Mouse (Mus musculus): ENCODE data around the gene Snrnp70. TPM values are rescaled to one million over a fixed set of nuclear protein-coding genes. Genes with fewer than 3 reads are reported as not detected.

Snrnp70 gene
- polyA plus RNA-seq, 1 experiment from 2014 or later, result 148 TPM

- H3K27ac ChIP-seq, result no peak overlapping the region
- H3K4me3 ChIP-seq (replicated peaks; ENCODE audit: low read depth, low read length), result no peak overlapping the region
- H3K4me1 ChIP-seq (replicated peaks; ENCODE audit: insufficient read depth, low read length), result no peaks in the 10 kb centered on the region; the same call in none of the 2 replicates
- no peaks in the 10 kb centered on the region for H3K9me3 ChIP-seq (replicated peaks; ENCODE audit: low read length)
- TF ChIP-seq CTCF (IDR thresholded peaks at IDR 0.05; ENCODE audit: low read depth), result no peak
- 17% methylated on average over 27 of the region's 27 CpGs for WGBS
- DNase-seq (ENCODE audit: low spot score) (no peak), ATAC-seq (replicated peaks; ENCODE audit: low FRiP score, low read depth) (no peak)
- H3K36me3 ChIP-seq (ENCODE audit: insufficient read depth, low read length), result peaks cover 38% of the 10 kb centered on the region
- H3K27me3 ChIP-seq (ENCODE audit: insufficient read depth, low read length), result peaks cover 17% of the 10 kb centered on the region
- H3K4me2 ChIP-seq (ENCODE audit: low read length), result no peak overlapping the region
- no peak overlapping the region for H3K9ac ChIP-seq (ENCODE audit: low read depth, low read length)
Observed at GRCm38 (mm10) chr7:45419859-45420614, 24.5 kb upstream of the Snrnp70 start.

- Histone ChIP-seq H3K4me1 (replicated peaks; ENCODE audit: insufficient read depth, low read length) (peaks cover 9% of the 10 kb centered on the region), H3K4me3 (replicated peaks; ENCODE audit: low read depth, low read length) (no peak overlapping the region), H3K4me2 (ENCODE audit: low read length) (no peak overlapping the region), H3K9me3 (replicated peaks; ENCODE audit: low read length) (no peaks in the 10 kb centered on the region), H3K36me3 (ENCODE audit: insufficient read depth, low read length) (peaks cover 18% of the 10 kb centered on the region), H3K27me3 (ENCODE audit: insufficient read depth, low read length) (peaks cover 27% of the 10 kb centered on the region), H3K9ac (ENCODE audit: low read depth, low read length) (no peak overlapping the region), H3K27ac (no peak overlapping the region)
- ATAC-seq (replicated peaks; ENCODE audit: low FRiP score, low read depth) (no peak), DNase-seq (ENCODE audit: low spot score) (no peak)
- TF ChIP-seq CTCF (IDR thresholded peaks at IDR 0.05; ENCODE audit: low read depth), result no peak
- 10% methylated on average over 13 of the region's 13 CpGs for WGBS
Observed at GRCm38 (mm10) chr7:45417962-45418492, 22.5 kb upstream of the Snrnp70 start.

- no peak overlapping the region for H3K9ac ChIP-seq (ENCODE audit: low read depth, low read length)
- peaks cover 30% of the 10 kb centered on the region for H3K27me3 ChIP-seq (ENCODE audit: insufficient read depth, low read length)
- H3K4me2 ChIP-seq (ENCODE audit: low read length), result peak overlapping the region; percentile 18; the same call in 1 of the 2 replicates
- H3K4me3 ChIP-seq (replicated peaks; ENCODE audit: low read depth, low read length), result no peak overlapping the region; the same call in 1 of the 2 replicates
- peaks cover 9% of the 10 kb centered on the region for H3K4me1 ChIP-seq (replicated peaks; ENCODE audit: insufficient read depth, low read length)
- H3K9me3 ChIP-seq (replicated peaks; ENCODE audit: low read length), result no peaks in the 10 kb centered on the region
- H3K36me3 ChIP-seq (ENCODE audit: insufficient read depth, low read length), result no peaks in the 10 kb centered on the region
- DNase-seq (ENCODE audit: low spot score) (no peak), ATAC-seq (replicated peaks; ENCODE audit: low FRiP score, low read depth) (no peak)
- 15% methylated on average over 37 of the region's 37 CpGs for WGBS
- TF ChIP-seq CTCF (IDR thresholded peaks at IDR 0.05; ENCODE audit: low read depth), result no peak
- no peak overlapping the region for H3K27ac ChIP-seq
Observed at GRCm38 (mm10) chr7:45415636-45416035, 20.1 kb upstream of the Snrnp70 start.

GRCm38 (mm10) chr7:45414740-45415224 is 19.2 kb upstream of the Snrnp70 start:
- no peaks in the 10 kb centered on the region for H3K36me3 ChIP-seq (ENCODE audit: insufficient read depth, low read length)
- TF ChIP-seq CTCF (IDR thresholded peaks at IDR 0.05; ENCODE audit: low read depth), result no peak
- H3K4me1 ChIP-seq (replicated peaks; ENCODE audit: insufficient read depth, low read length), result peaks cover 9% of the 10 kb centered on the region
- no peak overlapping the region for H3K4me3 ChIP-seq (replicated peaks; ENCODE audit: low read depth, low read length)
- H3K9ac ChIP-seq (ENCODE audit: low read depth, low read length), result no peak overlapping the region
- no peak overlapping the region for H3K27ac ChIP-seq
- no peak overlapping the region for H3K4me2 ChIP-seq (ENCODE audit: low read length)
- no peaks in the 10 kb centered on the region for H3K9me3 ChIP-seq (replicated peaks; ENCODE audit: low read length)
- DNase-seq (ENCODE audit: low spot score), result no peak
- H3K27me3 ChIP-seq (ENCODE audit: insufficient read depth, low read length), result peaks cover 33% of the 10 kb centered on the region
- 41% methylated on average over 12 of the region's 12 CpGs for WGBS
- ATAC-seq (replicated peaks; ENCODE audit: low FRiP score, low read depth), result no peak

GRCm38 (mm10) chr7:45413864-45414739 is 18.6 kb upstream of the Snrnp70 start:
- Histone ChIP-seq H3K9ac (ENCODE audit: low read depth, low read length) (peak overlapping the region; percentile 61), H3K27ac (no peak overlapping the region), H3K9me3 (replicated peaks; ENCODE audit: low read length) (no peaks in the 10 kb centered on the region), H3K36me3 (ENCODE audit: insufficient read depth, low read length) (no peaks in the 10 kb centered on the region), H3K4me1 (replicated peaks; ENCODE audit: insufficient read depth, low read length) (peaks cover 9% of the 10 kb centered on the region), H3K4me2 (ENCODE audit: low read length) (peak overlapping the region; percentile 98), H3K27me3 (ENCODE audit: insufficient read depth, low read length) (peaks cover 33% of the 10 kb centered on the region), H3K4me3 (replicated peaks; ENCODE audit: low read depth, low read length) (peak overlapping the region; percentile 51)
- WGBS, result 2% methylated on average over 27 of the region's 27 CpGs
- ATAC-seq (replicated peaks; ENCODE audit: low FRiP score, low read depth) (0 out of 2 replicates have a peak, but pooled peaks have one; percentile 11), DNase-seq (ENCODE audit: low spot score) (no peak)
- TF ChIP-seq CTCF (IDR thresholded peaks at IDR 0.05; ENCODE audit: low read depth), result no peak

All from kidney, postnatal 0 days (tissue).